Mouse (Mus musculus) liver, adult 2 months (tissue): ENCODE measurements around the gene Dctpp1.

ENCODE experiments used
- CTCF ChIP-seq: fragments of 200-500 bp; IDR thresholded peaks from 2 replicates; pipeline ENCODE4 v1.5.1; 2011; ENCODE audit warnings: low read depth, low read length, control low read depth
- POLR2A ChIP-seq: fragments of 200-500 bp; IDR thresholded peaks from 2 replicates; pipeline ENCODE4 v1.6.1; 2011; ENCODE audit warnings: low read length, control low read depth; ENCODE audit not compliant: insufficient read depth; ENCODE audit errors: extremely low read depth

DNA sequence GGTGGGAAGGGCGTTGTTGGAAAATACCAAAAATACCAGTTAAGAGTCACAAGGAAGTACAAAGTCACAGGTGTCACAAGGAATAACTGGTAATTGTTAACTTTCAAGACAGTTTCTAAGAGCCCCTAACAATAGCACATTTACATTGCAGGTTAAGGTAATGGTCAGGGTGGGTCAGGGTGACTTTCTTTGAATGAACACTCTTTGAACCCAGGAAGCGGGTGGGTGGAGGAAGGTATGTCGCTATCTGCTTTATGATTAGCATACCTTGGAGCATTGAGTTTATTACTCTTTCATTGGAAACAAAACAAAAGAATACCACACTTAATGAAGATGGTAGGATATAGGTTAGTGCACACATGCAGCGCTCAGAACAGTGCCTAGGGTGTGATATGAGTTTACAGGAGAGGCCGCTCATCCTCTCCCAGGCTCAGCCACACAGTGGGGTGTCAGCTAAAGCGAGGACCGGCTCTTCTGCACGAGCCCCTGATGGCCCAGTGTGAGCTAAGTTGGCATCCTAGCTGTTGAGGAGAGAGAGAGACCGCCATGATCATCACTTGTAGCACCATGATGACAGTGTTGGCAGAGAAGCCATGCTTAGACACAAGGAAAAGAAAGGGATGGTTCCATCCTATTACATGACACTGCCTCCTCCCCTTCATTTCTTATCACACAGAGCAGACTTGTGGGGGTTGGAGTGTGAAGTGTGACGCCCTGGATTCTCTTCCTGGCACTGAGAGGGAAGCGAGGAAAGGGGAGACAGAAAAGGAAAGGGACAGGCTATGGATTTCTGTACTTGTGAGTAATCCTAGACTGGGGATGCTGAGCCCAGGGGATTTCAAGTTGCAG lies 35.1 kb downstream of the Dctpp1 start:
- no peak for TF ChIP-seq CTCF
- TF ChIP-seq POLR2A, result no peak
